Mouse (Mus musculus) liver, embryonic 14.5 days (tissue): ENCODE results near the gene Arhgef26.

Source experiments
- CTCF ChIP-seq: IDR thresholded peaks from 2 replicates; pipeline ENCODE4 v1.5.1; 2016; ENCODE audit warnings: antibody characterized with exemption, low read depth, control low read depth
- EP300 ChIP-seq: IDR thresholded peaks from 2 replicates; pipeline ENCODE4 v1.6.1; 2016; ENCODE audit warnings: antibody characterized with exemption, low read depth

- TF ChIP-seq CTCF (no peak), EP300 (no peak)
These were observed 58.0 kb downstream of the Arhgef26 start for GRCm38 (mm10) chr3:62396109-62396508.
